In genomic region chr14:121990897-121991296, GRCm38 (mm10) we compare ENCODE assay signal across 26 mouse cellular contexts. TPM values are rescaled to one million over a fixed set of nuclear protein-coding genes. Genes with fewer than 3 reads are reported as not detected.
A peak's percentile ranks its signal among the peaks of the same experiment; 100 is the strongest.
DNase-seq lines count a peak whose midpoint lies in the region; ATAC-seq lines count a peak whose summit lies in the region.
"Had no signal": no experiment of that assay in that cellular context is flagged by ENCODE, and none has a peak within 500 bp of the region (broad histone marks: within the 10 kb centered on the region; RNA-seq: fewer than 3 reads in every experiment).

No protein-coding gene starts in this region.

- no peak overlapping the region for H3K9ac ChIP-seq in heart, embryonic 12.5 days
- H3K9ac ChIP-seq: embryonic facial prominence, embryonic 13.5 days; embryonic facial prominence, embryonic 15.5 days; forebrain, embryonic 12.5 days had no signal

- H3K27ac ChIP-seq in heart, embryonic 12.5 days (ENCODE audit: poor library complexity, severe bottlenecking): no peak overlapping the region
- H3K27ac ChIP-seq in macrophage: 0 out of 2 replicates have a peak overlapping the region, but pooled peaks have one; percentile 1
- H3K27ac ChIP-seq: embryonic facial prominence, embryonic 13.5 days; embryonic facial prominence, embryonic 15.5 days; forebrain, embryonic 10.5 days; forebrain, embryonic 12.5 days had no signal

- H3K4me3 ChIP-seq in heart, embryonic 12.5 days: no peak overlapping the region
- H3K4me3 ChIP-seq in macrophage (ENCODE audit: inconsistent target): no peak overlapping the region
- H3K4me3 ChIP-seq: embryonic facial prominence, embryonic 13.5 days; embryonic facial prominence, embryonic 15.5 days; erythroblast, embryonic 14.5 days; forebrain, embryonic 10.5 days; forebrain, embryonic 12.5 days had no signal

- no peak overlapping the region for H3K4me2 ChIP-seq in heart, embryonic 12.5 days
- H3K4me2 ChIP-seq: embryonic facial prominence, embryonic 13.5 days; embryonic facial prominence, embryonic 15.5 days; forebrain, embryonic 12.5 days had no signal

- H3K79me2 ChIP-seq in macrophage (ENCODE audit: inconsistent target): no peaks in the 10 kb centered on the region; the same call in 1 of the 2 replicates

- peak; percentile 54 for DNase-seq in heart, adult 11 months
- peak; percentile 30 for DNase-seq in CD4-positive helper T cell, adult 2 months (ENCODE audit: low read depth, low spot score)
- DNase-seq in cerebellum, adult 11-12 months: no peak
- DNase-seq: adrenal gland, adult 2 months; adrenal gland, postnatal 10 days; adrenal gland, postnatal 25 days; B cell, adult 2 months; cerebellum, adult 18-20 months; cerebellum, adult 8-10 months; cerebellum, adult 9-11 months; cerebellum, postnatal 14 days; cerebellum, postnatal 36 days; embryo, embryonic 11 days had no signal

- no peaks in the 10 kb centered on the region for H3K9me3 ChIP-seq in heart, embryonic 12.5 days (replicated peaks)
- H3K9me3 ChIP-seq: embryonic facial prominence, embryonic 13.5 days; embryonic facial prominence, embryonic 15.5 days; forebrain, embryonic 10.5 days; forebrain, embryonic 12.5 days had no signal

- peaks cover 15% of the 10 kb centered on the region for H3K36me3 ChIP-seq in heart, embryonic 12.5 days
- no peaks in the 10 kb centered on the region for H3K36me3 ChIP-seq in macrophage (ENCODE audit: inconsistent target)

- WGBS in heart, embryonic 12.5 days: 82% methylated on average over 6 of the region's 6 CpGs
- 92% methylated on average over 6 of the region's 6 CpGs for whole genome bisulfite sequencing in macrophage (ENCODE audit: missing documents)

- no peak for ATAC-seq in heart, embryonic 12.5 days (ENCODE audit: insufficient number of reproducible peaks, low FRiP score)
- ATAC-seq: forebrain, embryonic 14.5 days; forebrain, embryonic 16.5 days had no signal

- H3K4me1 ChIP-seq in heart, embryonic 12.5 days (replicated peaks): 0 out of 2 replicates have a peak, but pooled peaks cover 2% of the 10 kb centered on the region
- H3K4me1 ChIP-seq: embryonic facial prominence, embryonic 13.5 days; embryonic facial prominence, embryonic 15.5 days; forebrain, embryonic 10.5 days; forebrain, embryonic 12.5 days had no signal

- H3K27me3 ChIP-seq in heart, embryonic 12.5 days (replicated peaks): no peaks in the 10 kb centered on the region
- H3K27me3 ChIP-seq: embryonic facial prominence, embryonic 13.5 days; embryonic facial prominence, embryonic 15.5 days; forebrain, embryonic 12.5 days had no signal

RNA-seq across cellular contexts. Expression of gene Gpr183, which starts 25.9 kb away (rescaled TPM):
- polyA plus RNA-seq in heart, embryonic 12.5 days (2016; fragmentation: Nextera tagmentation; extraction: Ambion mirVana): 1.6 and 1.7 TPM in 2 replicates
- total RNA-seq in macrophage (2018; cell fraction: chromatin; rRNA removed): 1 to 10 TPM in 13 of 26 experiments, under 1 TPM in 10, not detected in 3; 0.39 to 6.8 (median 1.9) TPM
- 10 to 100 TPM in 1 of 26 experiments, 1 to 10 TPM in 19, under 1 TPM in 6; 0.40 to 10.8 (median 3.0) TPM for total RNA-seq in macrophage (2018; cell fraction: cytosol; rRNA removed)
- 10 to 100 TPM in 1 of 26 experiments, 1 to 10 TPM in 19, under 1 TPM in 6; 0.17 to 27.4 (median 2.0) TPM for total RNA-seq in macrophage (2018; cell fraction: nucleus; rRNA removed)
- 2.6 to 26.1 TPM (median 8.0 TPM) in 3 replicates for polyA plus RNA-seq in macrophage (2018)

RNA-seq across cellular contexts. Expression of gene Timm8a2, which starts 43.6 kb away (rescaled TPM):
- not detected in 2 replicates for polyA plus RNA-seq in heart, embryonic 12.5 days (2016; fragmentation: Nextera tagmentation; extraction: Ambion mirVana)
- 1 to 10 TPM in 2 of 26 experiments, under 1 TPM in 1, not detected in 23; 0.75 to 1.3 (median 1.1) TPM for total RNA-seq in macrophage (2018; cell fraction: chromatin; rRNA removed)
- total RNA-seq in macrophage (2018; cell fraction: cytosol; rRNA removed): not detected
- 1 to 10 TPM in 3 of 26 experiments, under 1 TPM in 5, not detected in 18; 0.61 to 2.4 (median 0.92) TPM for total RNA-seq in macrophage (2018; cell fraction: nucleus; rRNA removed)
- not detected in 3 replicates for polyA plus RNA-seq in macrophage (2018)
- total RNA-seq: adrenal gland, adult 2 months; adrenal gland, postnatal 25 days; adrenal gland, postnatal 4 days; common myeloid progenitor, adult 5-6 weeks; MEL had no signal
- polyA plus RNA-seq: adrenal gland, adult 2 months; embryonic facial prominence, embryonic 11.5 days; embryonic facial prominence, embryonic 13.5 days; embryonic facial prominence, embryonic 15.5 days; erythroblast, embryonic 14.5 days; forebrain, embryonic 10.5 days; forebrain, embryonic 12.5 days; forebrain, embryonic 14.5 days; forebrain, embryonic 16.5 days had no signal
